Mouse (Mus musculus) embryonic facial prominence, embryonic 14.5 days (tissue): ENCODE measurements at regions not wholly inside any gene's neighbourhood (a gene's known extent, or its start where the extent isn't known, plus 50 kb on each side); places are given as distances from the start of the nearest gene placed in this dataset.

Source experiments
- ATAC-seq: fragments of 200-750 bp; cut with Nextera tagmentation; 2 replicates; pipeline ENCODE4 v1.8.0; 2017; ENCODE audit warnings: low read depth, moderate number of reproducible peaks, moderate TSS enrichment
- DNase-seq: peaks from one replicate; pipeline ENCODE4 v3.0.0-alpha.2; 2015; ENCODE audit warnings: low spot score
- H3K27ac ChIP-seq: fragments of 300-500 bp; sonication (generic); replicated peaks from 2 replicates; pipeline ENCODE4 v1.5.1; 2014; ENCODE audit warnings: low read depth, mild to moderate bottlenecking, low read length, moderate library complexity
- H3K27me3 ChIP-seq: fragments of 300-500 bp; sonication (generic); replicated peaks from 2 replicates; pipeline ENCODE4 v1.6.1; 2014; ENCODE audit warnings: low read length; ENCODE audit not compliant: control insufficient read depth, insufficient read depth
- H3K36me3 ChIP-seq: fragments of 300-500 bp; sonication (generic); 2 replicates; pipeline ENCODE4 v1.6.1; 2014; ENCODE audit warnings: low read length, mixed read lengths; ENCODE audit not compliant: control insufficient read depth, insufficient read depth
- H3K4me1 ChIP-seq: fragments of 300-500 bp; sonication (generic); 2 replicates; pipeline ENCODE4 v1.6.1; 2014; ENCODE audit warnings: antibody characterized with exemption, low read length; ENCODE audit not compliant: control insufficient read depth, insufficient read depth
- H3K4me2 ChIP-seq: fragments of 300-500 bp; sonication (generic); 2 replicates; pipeline ENCODE4 v1.6.1; 2014; ENCODE audit warnings: low read depth, mild to moderate bottlenecking, low read length, moderate library complexity, mixed read lengths
- H3K4me3 ChIP-seq: fragments of 300-500 bp; sonication (generic); 2 replicates; pipeline ENCODE4 v1.5.1; 2014; ENCODE audit warnings: low read depth, mild to moderate bottlenecking, low read length
- H3K9ac ChIP-seq: fragments of 300-500 bp; sonication (generic); 2 replicates; pipeline ENCODE4 v1.6.1; 2014; ENCODE audit warnings: low read depth, mild to moderate bottlenecking, low read length, moderate library complexity, mixed read lengths
- H3K9me3 ChIP-seq: fragments of 300-500 bp; sonication (generic); 2 replicates; pipeline ENCODE4 v1.6.1; 2016; ENCODE audit warnings: low read length; ENCODE audit not compliant: control insufficient read depth
- WGBS: fragments of 180-500 bp; shearing (Covaris S2); extraction: QIAGEN DNeasy Blood & Tissue Kit; methylation state at CpG from one replicate; pipeline ENCODE4 v1.1.7; 2014; 5-methylcytosine and 5-hydroxymethylcytosine counted together

- Histone ChIP-seq H3K36me3 (no peaks in the 10 kb centered on the region), H3K9ac (no peak overlapping the region), H3K4me2 (no peak overlapping the region), H3K27me3 (no peaks in the 10 kb centered on the region), H3K4me1 (no peaks in the 10 kb centered on the region), H3K9me3 (no peaks in the 10 kb centered on the region), H3K4me3 (no peak overlapping the region), H3K27ac (no peak overlapping the region; the same call in 1 of the 2 replicates)
- WGBS, result 25% methylated on average over 4 of the region's 4 CpGs
- ATAC-seq (no peak), DNase-seq (peak; percentile 13)
These were observed 2687.1 kb upstream of the Gm7489 start for GRCm38 (mm10) chr15:51197466-51198158.

GRCm38 (mm10) chr15:51203351-51203750 is 2681.4 kb upstream of the Gm7489 start:
- Histone ChIP-seq H3K4me3 (no peak overlapping the region), H3K27ac (no peak overlapping the region), H3K36me3 (no peaks in the 10 kb centered on the region), H3K4me2 (no peak overlapping the region), H3K9ac (no peak overlapping the region), H3K9me3 (no peaks in the 10 kb centered on the region), H3K4me1 (no peaks in the 10 kb centered on the region), H3K27me3 (no peaks in the 10 kb centered on the region)
- 80% methylated on average over 2 of the region's 2 CpGs for WGBS
- ATAC-seq, result no peak
- no peak for DNase-seq

- H3K4me3 ChIP-seq, result no peak overlapping the region
- peak; percentile 40 for DNase-seq
- no peak overlapping the region for H3K27ac ChIP-seq
- H3K4me1 ChIP-seq, result no peaks in the 10 kb centered on the region
- H3K27me3 ChIP-seq, result no peaks in the 10 kb centered on the region
- no peak overlapping the region for H3K4me2 ChIP-seq
- WGBS, result 59% methylated on average over 3 of the region's 3 CpGs
- no peak overlapping the region for H3K9ac ChIP-seq
- H3K36me3 ChIP-seq, result no peaks in the 10 kb centered on the region
- no peaks in the 10 kb centered on the region for H3K9me3 ChIP-seq
- ATAC-seq, result no peak
These were observed 2678.7 kb upstream of the Gm7489 start for GRCm38 (mm10) chr15:51206050-51206449.

- ATAC-seq (no peak), DNase-seq (no peak)
- Histone ChIP-seq H3K4me3 (no peak overlapping the region), H3K36me3 (no peaks in the 10 kb centered on the region), H3K4me1 (no peaks in the 10 kb centered on the region), H3K4me2 (no peak overlapping the region), H3K9me3 (no peaks in the 10 kb centered on the region), H3K27ac (no peak overlapping the region), H3K27me3 (no peaks in the 10 kb centered on the region), H3K9ac (no peak overlapping the region)
- 67% methylated on average over 2 of the region's 2 CpGs for WGBS
These were observed 2677.9 kb upstream of the Gm7489 start for GRCm38 (mm10) chr15:51206773-51207172.

- DNase-seq, result no peak
- no peaks in the 10 kb centered on the region for H3K4me1 ChIP-seq
- H3K27me3 ChIP-seq, result no peaks in the 10 kb centered on the region
- 76% methylated on average over 1 of the region's 1 CpGs for WGBS
- no peak overlapping the region for H3K9ac ChIP-seq
- no peak for ATAC-seq
- no peak overlapping the region for H3K27ac ChIP-seq
- no peak overlapping the region for H3K4me2 ChIP-seq
- no peaks in the 10 kb centered on the region for H3K9me3 ChIP-seq
- H3K4me3 ChIP-seq, result no peak overlapping the region
- H3K36me3 ChIP-seq, result no peaks in the 10 kb centered on the region
These were observed 2649.8 kb upstream of the Gm7489 start for GRCm38 (mm10) chr15:51234873-51235272.

GRCm38 (mm10) chr15:51244596-51244995 is 2640.1 kb upstream of the Gm7489 start:
- no peak for DNase-seq
- H3K9ac ChIP-seq, result no peak overlapping the region
- 77% methylated on average over 2 of the region's 2 CpGs for WGBS

GRCm38 (mm10) chr15:51247259-51247658 is 2637.4 kb upstream of the Gm7489 start:
- no peak overlapping the region for H3K4me2 ChIP-seq
- no peak overlapping the region for H3K4me3 ChIP-seq
- H3K27me3 ChIP-seq, result no peaks in the 10 kb centered on the region
- no peaks in the 10 kb centered on the region for H3K4me1 ChIP-seq
- no peaks in the 10 kb centered on the region for H3K36me3 ChIP-seq
- no peaks in the 10 kb centered on the region for H3K9me3 ChIP-seq
- no peak overlapping the region for H3K9ac ChIP-seq
- WGBS, result 69% methylated on average over 5 of the region's 5 CpGs
- H3K27ac ChIP-seq, result no peak overlapping the region
- DNase-seq (no peak), ATAC-seq (no peak)

More at GRCm38 (mm10) chr15:51244596-51244995, 2640.1 kb upstream of the Gm7489 start:
- no peak overlapping the region for H3K27ac ChIP-seq
- no peak for ATAC-seq
- H3K9me3 ChIP-seq, result no peaks in the 10 kb centered on the region
- H3K4me3 ChIP-seq, result no peak overlapping the region
- H3K27me3 ChIP-seq, result no peaks in the 10 kb centered on the region
- no peak overlapping the region for H3K4me2 ChIP-seq
- no peaks in the 10 kb centered on the region for H3K4me1 ChIP-seq
- no peaks in the 10 kb centered on the region for H3K36me3 ChIP-seq

GRCm38 (mm10) chr15:51248034-51248788 is 2636.5 kb upstream of the Gm7489 start:
- no peak for DNase-seq
- H3K4me1 ChIP-seq, result no peaks in the 10 kb centered on the region
- ATAC-seq, result no peak

GRCm38 (mm10) chr15:51248789-51249040 is 2636.0 kb upstream of the Gm7489 start:
- Histone ChIP-seq H3K4me1 (no peaks in the 10 kb centered on the region), H3K27ac (no peak overlapping the region), H3K4me3 (no peak overlapping the region), H3K9me3 (no peaks in the 10 kb centered on the region), H3K9ac (no peak overlapping the region), H3K4me2 (no peak overlapping the region), H3K27me3 (no peaks in the 10 kb centered on the region), H3K36me3 (no peaks in the 10 kb centered on the region)
- ATAC-seq, result no peak
- DNase-seq, result no peak
- WGBS, result 86% methylated on average over 5 of the region's 5 CpGs

More at GRCm38 (mm10) chr15:51248034-51248788, 2636.5 kb upstream of the Gm7489 start:
- no peak overlapping the region for H3K27ac ChIP-seq
- H3K9me3 ChIP-seq, result no peaks in the 10 kb centered on the region
- 56% methylated on average over 8 of the region's 8 CpGs for WGBS
- no peak overlapping the region for H3K4me2 ChIP-seq
- no peak overlapping the region for H3K4me3 ChIP-seq
- no peaks in the 10 kb centered on the region for H3K36me3 ChIP-seq
- H3K27me3 ChIP-seq, result no peaks in the 10 kb centered on the region
- no peak overlapping the region for H3K9ac ChIP-seq
